Mouse (Mus musculus): Measurements from ENCODE around the gene Acvrl1. TPM values are rescaled to one million over a fixed set of nuclear protein-coding genes. Genes with fewer than 3 reads are reported as not detected.

Gene Acvrl1
- total RNA-seq (2023), result 10 to 100 TPM; 48.6 to 64.1 TPM

GRCm38 (mm10) chr15:101128181-101129089 lies at the start of gene Acvrl1:
Acvrl1 (plus strand) TSS chr15:101128522.

GRCm38 (mm10) chr15:101115511-101116110 lies 12.7 kb upstream of the Acvrl1 start, which contains the start of gene Ankrd33:
Ankrd33 (plus strand) TSS chr15:101115755.

DNA sequence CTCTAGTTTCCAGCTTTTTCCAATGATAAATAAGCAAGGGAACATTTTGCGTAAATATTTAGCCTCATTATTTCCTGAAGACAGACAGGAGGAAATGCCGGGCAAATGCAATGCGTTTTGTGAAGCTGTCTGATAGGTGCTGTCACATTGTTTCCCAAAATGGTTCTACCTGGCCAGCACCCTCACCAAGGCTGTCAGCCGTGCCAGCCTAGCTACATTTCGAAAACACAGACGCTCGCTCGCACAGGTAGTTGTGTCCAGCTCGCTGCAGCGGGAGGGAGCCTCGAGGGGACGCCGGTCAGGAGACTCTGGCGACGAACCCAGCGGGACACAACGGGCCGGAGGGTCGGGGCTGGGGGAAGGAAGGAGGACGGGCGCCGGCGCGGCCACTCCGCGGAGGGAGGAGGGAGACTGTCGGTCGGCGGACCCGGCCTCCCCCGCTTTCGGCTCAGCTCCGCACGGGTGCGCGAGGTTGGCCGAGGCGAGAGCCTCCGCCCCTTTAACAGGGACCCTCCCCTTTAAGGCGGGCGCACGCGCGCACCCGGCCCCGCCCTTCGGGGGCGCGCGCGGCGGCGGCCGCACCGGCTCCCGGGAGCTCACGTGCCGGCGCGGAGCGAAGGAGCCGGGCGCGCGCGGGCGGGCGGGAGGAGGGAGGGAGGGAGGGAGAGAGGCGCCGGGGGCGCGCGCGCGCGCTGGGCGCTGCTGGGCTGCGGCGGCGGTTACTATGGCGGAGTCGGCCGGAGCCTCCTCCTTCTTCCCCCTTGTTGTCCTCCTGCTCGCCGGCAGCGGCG lies 45.3 kb downstream of the Acvrl1 start, which contains the start of gene Acvr1b:
TSS of gene Acvr1b (plus strand) at position 647 of the 791 bp plus-strand sequence.

Other genes with a start within 250 kb of the Acvrl1 start
- gene Gm47841, start 81.1 kb upstream of the Acvrl1 start, total RNA-seq (2023), result not detected
- under 1 TPM in 1 of 2 experiments, not detected in 1; 0.13 TPM for gene Fignl2, start 50.0 kb upstream of the Acvrl1 start, total RNA-seq (2023)
- not detected for gene Ankrd33, start 12.8 kb upstream of the Acvrl1 start, total RNA-seq (2023)
- gene Acvr1b, start 45.5 kb downstream of the Acvrl1 start, total RNA-seq (2023), result 10 to 100 TPM; 16.0 to 16.4 TPM
- gene Grasp, start 95.7 kb downstream of the Acvrl1 start, total RNA-seq (2023), result 1 to 10 TPM; 1.3 to 2.9 TPM
- 100 to 1,000 TPM; 104 to 130 TPM for gene Nr4a1, start 125.7 kb downstream of the Acvrl1 start, total RNA-seq (2023)
- gene Atg101, start 155.8 kb downstream of the Acvrl1 start, total RNA-seq (2023), result 10 to 100 TPM; 54.9 to 57.1 TPM
- under 1 TPM; 0.24 to 0.31 TPM for gene 6030408B16Rik, start 164.7 kb downstream of the Acvrl1 start, total RNA-seq (2023)
- gene Krt80, start 241.6 kb downstream of the Acvrl1 start, total RNA-seq (2023), result 10 to 100 TPM; 24.2 to 32.4 TPM